Mouse (Mus musculus) embryonic fibroblast, embryonic 13.5 days (primary cell): ENCODE results near the gene Cwh43.

Experiments
- CTCF ChIP-seq: IDR thresholded peaks from 2 replicates; pipeline ENCODE4 v1.5.1; 2011; ENCODE audit warnings: mild to moderate bottlenecking, control low read depth, low read length, moderate library complexity, borderline replicate concordance; ENCODE audit not compliant: insufficient read depth
- POLR2A ChIP-seq: IDR thresholded peaks from 2 replicates; pipeline ENCODE4 v1.6.1; 2011; ENCODE audit warnings: low read depth, mild to moderate bottlenecking, control low read depth, low read length, moderate library complexity

DNA sequence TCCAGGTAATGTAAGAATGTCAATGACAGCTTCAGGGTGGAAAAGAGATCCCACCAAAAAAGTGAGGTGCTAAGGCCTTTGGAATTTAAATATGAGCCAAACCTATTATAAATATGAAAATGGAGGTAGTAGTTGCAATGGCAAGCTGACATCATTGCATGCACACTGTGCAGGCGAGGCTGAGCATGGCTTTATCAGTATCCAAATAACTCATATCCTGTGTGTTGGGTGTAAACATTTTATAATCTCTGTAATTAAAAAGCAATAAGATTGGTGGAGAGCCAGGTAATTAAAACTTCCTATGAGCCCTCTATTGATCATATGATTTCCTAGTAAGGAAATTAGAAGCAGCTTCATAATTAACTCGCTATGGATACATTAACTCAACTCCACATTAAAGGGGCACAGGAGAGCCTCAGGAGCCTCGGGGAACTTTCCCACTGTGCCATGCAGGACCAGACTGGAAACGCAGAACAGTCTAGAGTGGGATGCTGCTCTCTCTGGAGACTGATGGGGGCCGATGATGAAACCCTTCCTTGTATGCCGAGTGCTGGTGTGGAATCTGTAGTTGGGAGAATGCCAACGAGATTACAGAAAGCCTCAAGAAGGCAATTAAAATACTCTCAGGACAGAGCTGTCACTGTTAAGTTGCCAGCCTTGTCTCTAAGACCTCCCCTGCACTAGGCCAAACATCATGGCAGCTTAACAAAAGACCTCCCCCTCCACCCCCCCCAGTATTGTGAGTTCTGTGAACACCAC lies 5.9 kb upstream of the Cwh43 start:
- TF ChIP-seq CTCF = no peak
- TF ChIP-seq POLR2A = no peak
